Mouse (Mus musculus) liver, adult 2 months (tissue): ENCODE data around the gene Ubald1.

ENCODE experiments used
- CTCF ChIP-seq: fragments of 200-500 bp; IDR thresholded peaks from 2 replicates; pipeline ENCODE4 v1.5.1; 2011; ENCODE audit warnings: low read depth, low read length, control low read depth
- POLR2A ChIP-seq: fragments of 200-500 bp; IDR thresholded peaks from 2 replicates; pipeline ENCODE4 v1.6.1; 2011; ENCODE audit warnings: low read length, control low read depth; ENCODE audit not compliant: insufficient read depth; ENCODE audit errors: extremely low read depth

DNA sequence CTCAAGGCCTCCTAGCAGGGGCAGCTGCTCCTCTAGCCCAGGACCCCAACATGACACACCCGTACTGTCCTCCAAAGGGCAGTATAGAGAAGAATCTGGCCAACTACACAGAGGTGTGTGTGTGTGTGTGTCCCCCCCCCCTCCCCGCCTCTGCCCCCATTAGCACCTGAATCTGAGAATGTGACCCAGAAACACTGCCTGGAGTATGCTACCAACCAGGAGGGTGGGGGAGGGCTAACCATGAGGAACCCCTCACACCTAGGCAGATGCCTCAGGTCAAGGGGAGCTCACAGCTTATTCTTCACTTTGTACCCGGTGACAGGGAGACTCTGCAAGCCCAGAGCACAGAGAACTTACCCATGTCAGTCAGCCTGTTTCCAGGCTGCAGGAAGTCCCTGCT is 2.4 kb downstream of the Ubald1 start:
- TF ChIP-seq CTCF (no peak), POLR2A (no peak)
